Mouse (Mus musculus): ENCODE measurements around the gene Gm28036. TPM values are rescaled to one million over a fixed set of nuclear protein-coding genes. Genes with fewer than 3 reads are reported as not detected.

Gm28036 gene
- polyA plus RNA-seq, 1 experiment: 52.2 TPM

- no peaks in the 10 kb centered on the region for H3K27me3 ChIP-seq (ENCODE audit: control insufficient read depth, insufficient read depth, low read length, poor library complexity, severe bottlenecking)
- no peaks in the 10 kb centered on the region for H3K9me3 ChIP-seq (replicated peaks; ENCODE audit: control insufficient read depth, insufficient read depth, low read length, poor library complexity, severe bottlenecking)
- H3K27ac ChIP-seq (ENCODE audit: insufficient read depth, low read length): no peak overlapping the region
- no peak for TF ChIP-seq EP300 (IDR thresholded peaks at IDR 0.05; ENCODE audit: insufficient read depth, low read depth, low read length)
- no peak for TF ChIP-seq CTCF (IDR thresholded peaks at IDR 0.05; ENCODE audit: low read depth, low read length)
- no peak for TF ChIP-seq POLR2A (IDR thresholded peaks at IDR 0.05; ENCODE audit: insufficient read depth, low read length)
- no peaks in the 10 kb centered on the region for H3K4me1 ChIP-seq (ENCODE audit: control insufficient read depth, insufficient read depth, low read length)
- no peaks in the 10 kb centered on the region for H3K36me3 ChIP-seq (ENCODE audit: control insufficient read depth, insufficient read depth, low read length, poor library complexity, severe bottlenecking)
- peak overlapping the region; percentile 84 for H3K4me3 ChIP-seq (ENCODE audit: low read depth, low read length)
- peak overlapping the region; percentile 82 for H3K9ac ChIP-seq (ENCODE audit: low read depth, poor library complexity, severe bottlenecking)
Observed at GRCm38 (mm10) chr2:156066126-156066525, 60.8 kb downstream of the Gm28036 start.

- peak within 1 kb of the TSS; percentile 84 for H3K4me3 ChIP-seq (ENCODE audit: low read depth, low read length)
Observed at GRCm38 (mm10) chr2:156065099-156066041, 61.5 kb downstream of the Gm28036 start, which contains the start of gene Spag4. TSS of gene Spag4 (plus strand) at chr2:156065175.

DNA sequence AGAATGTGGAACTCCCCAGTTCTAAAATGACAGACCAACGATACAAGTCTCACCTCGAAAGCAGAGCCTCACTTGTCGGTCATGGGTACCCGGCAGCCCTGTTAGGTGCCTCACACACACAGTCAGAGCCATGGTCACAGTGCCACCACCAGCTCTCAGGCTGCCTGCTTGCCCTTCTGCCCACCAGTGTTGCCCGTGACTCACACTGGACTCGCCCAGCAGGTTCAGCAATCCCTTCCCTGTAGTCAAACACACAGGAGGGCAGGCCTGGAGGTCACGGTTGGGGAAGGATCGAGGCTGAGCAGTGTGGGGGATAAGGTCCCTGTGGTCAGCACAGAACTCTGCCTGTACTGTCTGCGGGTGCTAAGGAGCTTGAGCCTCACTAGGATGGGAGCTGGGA lies 74.1 kb downstream of the Gm28036 start, which contains the start of gene Fer1l4:
Gene Fer1l4 (minus strand): TSS at position 132 of the 400 bp plus-strand sequence.
- Histone ChIP-seq H3K27me3 (ENCODE audit: control insufficient read depth, insufficient read depth, low read length, poor library complexity, severe bottlenecking) (no peaks in the 10 kb centered on the region), H3K9ac (ENCODE audit: low read depth, poor library complexity, severe bottlenecking) (no peak within 1 kb of the TSS), H3K4me3 (ENCODE audit: low read depth, low read length) (no peak within 1 kb of the TSS), H3K4me1 (ENCODE audit: control insufficient read depth, insufficient read depth, low read length) (peaks cover 2% of the 10 kb centered on the region), H3K36me3 (ENCODE audit: control insufficient read depth, insufficient read depth, low read length, poor library complexity, severe bottlenecking) (no peaks in the 10 kb centered on the region), H3K27ac (ENCODE audit: insufficient read depth, low read length) (no peak within 1 kb of the TSS), H3K9me3 (replicated peaks; ENCODE audit: control insufficient read depth, insufficient read depth, low read length, poor library complexity, severe bottlenecking) (no peaks in the 10 kb centered on the region)
- TF ChIP-seq POLR2A (IDR thresholded peaks at IDR 0.05; ENCODE audit: insufficient read depth, low read length) (no peak), EP300 (IDR thresholded peaks at IDR 0.05; ENCODE audit: insufficient read depth, low read depth, low read length) (no peak), CTCF (IDR thresholded peaks at IDR 0.05; ENCODE audit: low read depth, low read length) (no peak)

More at GRCm38 (mm10) chr2:156065099-156066041, 61.5 kb downstream of the Gm28036 start, which contains the start of gene Spag4:
- H3K4me1 ChIP-seq (ENCODE audit: control insufficient read depth, insufficient read depth, low read length): no peaks in the 10 kb centered on the region
- H3K9ac ChIP-seq (ENCODE audit: low read depth, poor library complexity, severe bottlenecking): peak within 1 kb of the TSS; percentile 82
- H3K27me3 ChIP-seq (ENCODE audit: control insufficient read depth, insufficient read depth, low read length, poor library complexity, severe bottlenecking): no peaks in the 10 kb centered on the region
- TF ChIP-seq CTCF (IDR thresholded peaks at IDR 0.05; ENCODE audit: low read depth, low read length) (no peak), POLR2A (IDR thresholded peaks at IDR 0.05; ENCODE audit: insufficient read depth, low read length) (no peak), EP300 (IDR thresholded peaks at IDR 0.05; ENCODE audit: insufficient read depth, low read depth, low read length) (no peak)
- H3K36me3 ChIP-seq (ENCODE audit: control insufficient read depth, insufficient read depth, low read length, poor library complexity, severe bottlenecking): no peaks in the 10 kb centered on the region
- no peak within 1 kb of the TSS for H3K27ac ChIP-seq (ENCODE audit: insufficient read depth, low read length)
- H3K9me3 ChIP-seq (replicated peaks; ENCODE audit: control insufficient read depth, insufficient read depth, low read length, poor library complexity, severe bottlenecking): no peaks in the 10 kb centered on the region

- Histone ChIP-seq H3K27me3 (ENCODE audit: control insufficient read depth, insufficient read depth, low read length, poor library complexity, severe bottlenecking) (no peaks in the 10 kb centered on the region), H3K4me3 (ENCODE audit: low read depth, low read length) (0 out of 2 replicates have a peak overlapping the region, but pooled peaks have one; percentile 5), H3K27ac (ENCODE audit: insufficient read depth, low read length) (no peak overlapping the region), H3K4me1 (ENCODE audit: control insufficient read depth, insufficient read depth, low read length) (peaks cover 2% of the 10 kb centered on the region), H3K9ac (ENCODE audit: low read depth, poor library complexity, severe bottlenecking) (no peak overlapping the region), H3K36me3 (ENCODE audit: control insufficient read depth, insufficient read depth, low read length, poor library complexity, severe bottlenecking) (no peaks in the 10 kb centered on the region), H3K9me3 (replicated peaks; ENCODE audit: control insufficient read depth, insufficient read depth, low read length, poor library complexity, severe bottlenecking) (no peaks in the 10 kb centered on the region)
- TF ChIP-seq EP300 (IDR thresholded peaks at IDR 0.05; ENCODE audit: insufficient read depth, low read depth, low read length): no peak
- no peak for TF ChIP-seq CTCF (IDR thresholded peaks at IDR 0.05; ENCODE audit: low read depth, low read length)
Observed at GRCm38 (mm10) chr2:156047929-156048328, 79.0 kb downstream of the Gm28036 start.

DNA sequence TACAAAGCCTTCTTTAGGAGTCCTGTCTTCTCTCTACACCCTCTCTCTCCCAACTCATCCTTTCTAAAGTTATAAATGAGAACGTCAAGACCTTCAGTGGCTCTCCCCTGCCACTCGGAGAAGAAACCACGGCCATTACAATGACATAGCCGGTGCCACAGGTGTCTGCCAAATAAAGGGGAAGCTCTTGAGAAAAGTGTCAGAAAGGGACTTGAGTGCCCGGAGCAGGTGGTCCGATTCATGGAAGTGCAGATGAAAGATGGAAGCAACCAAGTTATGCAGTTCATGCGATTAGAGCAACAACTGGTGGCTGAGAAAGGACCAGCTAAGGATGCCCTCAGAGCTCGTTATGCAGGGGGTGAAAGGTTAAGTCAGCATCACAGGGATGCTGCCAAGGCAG lies 84.0 kb downstream of the Gm28036 start:
- Histone ChIP-seq H3K27me3 (ENCODE audit: control insufficient read depth, insufficient read depth, low read length, poor library complexity, severe bottlenecking) (no peaks in the 10 kb centered on the region), H3K9ac (ENCODE audit: low read depth, poor library complexity, severe bottlenecking) (no peak overlapping the region), H3K4me1 (ENCODE audit: control insufficient read depth, insufficient read depth, low read length) (no peaks in the 10 kb centered on the region), H3K36me3 (ENCODE audit: control insufficient read depth, insufficient read depth, low read length, poor library complexity, severe bottlenecking) (no peaks in the 10 kb centered on the region), H3K9me3 (replicated peaks; ENCODE audit: control insufficient read depth, insufficient read depth, low read length, poor library complexity, severe bottlenecking) (no peaks in the 10 kb centered on the region), H3K4me3 (ENCODE audit: low read depth, low read length) (no peak overlapping the region), H3K27ac (ENCODE audit: insufficient read depth, low read length) (no peak overlapping the region)
- TF ChIP-seq POLR2A (IDR thresholded peaks at IDR 0.05; ENCODE audit: insufficient read depth, low read length) (no peak), EP300 (IDR thresholded peaks at IDR 0.05; ENCODE audit: insufficient read depth, low read depth, low read length) (no peak), CTCF (IDR thresholded peaks at IDR 0.05; ENCODE audit: low read depth, low read length) (no peak)

GRCm38 (mm10) chr2:156039390-156039789 lies 87.5 kb downstream of the Gm28036 start:
- no peak overlapping the region for H3K27ac ChIP-seq (ENCODE audit: insufficient read depth, low read length)
- H3K4me1 ChIP-seq (ENCODE audit: control insufficient read depth, insufficient read depth, low read length): no peaks in the 10 kb centered on the region

More at GRCm38 (mm10) chr2:156039390-156039789, 87.5 kb downstream of the Gm28036 start:
- no peaks in the 10 kb centered on the region for H3K9me3 ChIP-seq (replicated peaks; ENCODE audit: control insufficient read depth, insufficient read depth, low read length, poor library complexity, severe bottlenecking)
- no peak overlapping the region for H3K4me3 ChIP-seq (ENCODE audit: low read depth, low read length)
- H3K27me3 ChIP-seq (ENCODE audit: control insufficient read depth, insufficient read depth, low read length, poor library complexity, severe bottlenecking): no peaks in the 10 kb centered on the region
- H3K9ac ChIP-seq (ENCODE audit: low read depth, poor library complexity, severe bottlenecking): no peak overlapping the region
- H3K36me3 ChIP-seq (ENCODE audit: control insufficient read depth, insufficient read depth, low read length, poor library complexity, severe bottlenecking): no peaks in the 10 kb centered on the region
- TF ChIP-seq CTCF (IDR thresholded peaks at IDR 0.05; ENCODE audit: low read depth, low read length) (no peak), EP300 (IDR thresholded peaks at IDR 0.05; ENCODE audit: insufficient read depth, low read depth, low read length) (no peak), POLR2A (IDR thresholded peaks at IDR 0.05; ENCODE audit: insufficient read depth, low read length) (no peak)

Data from ES-Bruce4 (cell line).